Mouse (Mus musculus) kidney, postnatal 10 days (tissue): ENCODE results near the gene Acod1.
A peak's percentile ranks its signal among the peaks of the same experiment; 100 is the strongest.

Source experiments
- DNase-seq: peaks from one replicate; pipeline ENCODE4 v3.0.0; 2021; ENCODE audit warnings: mixed read lengths

Acod1 gene

GRCm38 (mm10) chr14:103073825-103074224 is 27.0 kb downstream of the Acod1 start:
- no peak for DNase-seq

- DNase-seq = no peak
Observed at GRCm38 (mm10) chr14:103075166-103075565, 28.4 kb downstream of the Acod1 start.

GRCm38 (mm10) chr14:103077272-103078005 is 30.7 kb downstream of the Acod1 start:
- DNase-seq = no peak

GRCm38 (mm10) chr14:103078006-103078912 is 31.5 kb downstream of the Acod1 start:
- no peak for DNase-seq

GRCm38 (mm10) chr14:103079209-103079977 is 32.6 kb downstream of the Acod1 start:
- no peak for DNase-seq

- DNase-seq = no peak
Observed at GRCm38 (mm10) chr14:103085840-103086533, 39.2 kb downstream of the Acod1 start.

- no peak for DNase-seq
Observed at GRCm38 (mm10) chr14:103086671-103087324, 40.0 kb downstream of the Acod1 start.

- no peak for DNase-seq
Observed at GRCm38 (mm10) chr14:103087846-103088245, 41.1 kb downstream of the Acod1 start.

- DNase-seq = peak; percentile 71
Observed at GRCm38 (mm10) chr14:103088624-103089023, 41.8 kb downstream of the Acod1 start.

GRCm38 (mm10) chr14:103093236-103093635 is 46.5 kb downstream of the Acod1 start:
- DNase-seq = no peak

GRCm38 (mm10) chr14:103093670-103094069 is 46.9 kb downstream of the Acod1 start:
- no peak for DNase-seq

- no peak for DNase-seq
Observed at GRCm38 (mm10) chr14:103095036-103095435, 48.3 kb downstream of the Acod1 start.

GRCm38 (mm10) chr14:103095826-103096225 is 49.0 kb downstream of the Acod1 start:
- DNase-seq = no peak

- DNase-seq = no peak
Observed at GRCm38 (mm10) chr14:103096621-103097020, 49.8 kb downstream of the Acod1 start.

- no peak for DNase-seq
Observed at GRCm38 (mm10) chr14:103098213-103098586, 51.4 kb downstream of the Acod1 start.

GRCm38 (mm10) chr14:103098587-103099235 is 51.9 kb downstream of the Acod1 start:
- peak; percentile 94 for DNase-seq

GRCm38 (mm10) chr14:103099238-103099933 is 52.6 kb downstream of the Acod1 start, which contains the start of gene Fbxl3:
Fbxl3 (minus strand) TSS chr14:103099566.
- peak; percentile 95 for DNase-seq

GRCm38 (mm10) chr14:103100296-103100695 is 53.5 kb downstream of the Acod1 start:
- DNase-seq = no peak

- no peak for DNase-seq
Observed at GRCm38 (mm10) chr14:103101171-103101570, 54.4 kb downstream of the Acod1 start.

- DNase-seq = peak; percentile 41
Observed at GRCm38 (mm10) chr14:103102246-103102645, 55.5 kb downstream of the Acod1 start.
